Mouse (Mus musculus) telencephalon, adult 2 months (tissue): ENCODE results near the gene Lcp1.
"Not testable (repeated sequence)": the region's sequence is repeated elsewhere in the genome, so short reads cannot be mapped to it uniquely, and the experiment has no call there.

ENCODE experiments used
- DNase-seq: peaks from one replicate; pipeline ENCODE4 v3.0.0-alpha.2; 2011; ENCODE audit warnings: low read depth, low spot score

Gene Lcp1

GRCm38 (mm10) chr14:75130501-75131318, at the start of gene Lcp1, which contains the start of gene Lrrc63:
TSS of gene Lcp1 (plus strand) at chr14:75131101.
TSS of gene Lrrc63 (minus strand) at chr14:75130881.
- no peak for DNase-seq

- no peak for DNase-seq
These were observed 27.9 kb upstream of the Lcp1 start for GRCm38 (mm10) chr14:75102956-75103355.

GRCm38 (mm10) chr14:75121658-75122057, 9.2 kb upstream of the Lcp1 start:
- no peak for DNase-seq

DNA sequence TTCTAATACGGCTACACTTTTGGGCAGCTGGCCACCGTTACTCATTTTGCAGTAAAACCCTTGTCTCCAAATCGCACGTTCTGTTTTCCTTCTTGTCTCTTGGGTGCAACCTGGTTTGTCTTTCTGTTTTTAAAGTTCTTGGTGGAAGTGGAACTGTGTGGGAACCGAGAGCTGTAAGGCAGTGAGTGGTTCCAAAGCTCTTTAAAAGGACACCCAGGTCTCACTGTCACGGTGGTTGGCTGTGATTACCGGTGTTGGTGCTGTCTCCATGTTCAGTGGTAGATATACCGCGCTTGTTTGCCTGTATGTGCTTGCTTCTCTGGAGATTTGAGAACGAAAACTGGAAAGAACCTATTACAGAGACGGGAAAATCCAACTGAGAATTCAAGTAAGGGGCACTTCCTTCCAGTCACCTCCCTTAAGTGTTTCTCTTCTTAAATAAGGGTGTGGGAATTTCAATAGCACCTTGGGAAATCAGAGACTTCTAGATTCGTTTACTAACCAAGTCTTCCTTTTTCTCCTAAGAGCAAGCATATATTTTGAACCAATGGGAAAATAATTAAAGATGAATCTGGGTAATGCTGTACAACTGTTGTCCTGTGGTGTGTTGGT, 529 bp downstream of the Lcp1 start:
- DNase-seq: no peak

DNA sequence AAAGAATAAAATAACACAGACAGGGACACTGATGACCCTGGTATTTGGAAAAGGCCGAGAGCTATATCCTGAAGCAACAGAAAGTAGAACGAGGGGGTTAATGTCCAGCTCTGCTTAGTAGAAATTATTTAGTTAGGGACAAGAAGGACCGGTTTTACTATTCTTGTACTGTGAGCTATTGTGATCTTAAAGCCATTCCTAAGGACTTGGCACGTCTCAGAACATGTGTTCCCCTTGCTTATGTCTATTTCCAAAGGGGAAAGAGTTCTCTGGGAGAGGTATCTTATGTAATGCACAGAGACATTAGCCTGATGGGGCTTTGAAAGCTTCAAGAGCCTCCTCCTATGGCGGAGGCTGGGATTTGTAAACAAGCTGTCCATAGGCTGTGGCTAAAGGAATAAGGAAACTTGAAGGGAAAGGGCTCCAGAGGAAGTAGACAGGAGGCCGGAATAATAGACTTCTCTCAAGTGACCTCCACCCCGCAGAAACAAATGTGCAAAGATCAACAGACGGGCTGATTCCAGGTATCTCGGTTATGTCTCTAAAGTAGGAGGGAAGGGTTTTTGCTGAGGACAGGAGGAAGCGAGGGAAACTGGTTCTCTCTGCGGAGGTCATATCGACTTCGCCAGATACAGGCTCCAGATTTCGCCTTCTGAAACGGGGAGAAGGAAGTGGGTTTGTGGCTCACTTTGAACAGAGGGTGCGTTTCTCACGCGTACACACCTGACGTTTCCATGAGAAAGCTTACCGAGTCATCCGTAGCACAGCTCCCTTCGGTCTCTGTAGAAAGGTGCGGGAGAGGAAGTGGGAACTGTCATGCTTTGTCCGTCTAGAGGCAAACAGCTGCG, 5.4 kb downstream of the Lcp1 start:
- no peak for DNase-seq

GRCm38 (mm10) chr14:75138503-75138902, 7.6 kb downstream of the Lcp1 start:
- no peak for DNase-seq

DNA sequence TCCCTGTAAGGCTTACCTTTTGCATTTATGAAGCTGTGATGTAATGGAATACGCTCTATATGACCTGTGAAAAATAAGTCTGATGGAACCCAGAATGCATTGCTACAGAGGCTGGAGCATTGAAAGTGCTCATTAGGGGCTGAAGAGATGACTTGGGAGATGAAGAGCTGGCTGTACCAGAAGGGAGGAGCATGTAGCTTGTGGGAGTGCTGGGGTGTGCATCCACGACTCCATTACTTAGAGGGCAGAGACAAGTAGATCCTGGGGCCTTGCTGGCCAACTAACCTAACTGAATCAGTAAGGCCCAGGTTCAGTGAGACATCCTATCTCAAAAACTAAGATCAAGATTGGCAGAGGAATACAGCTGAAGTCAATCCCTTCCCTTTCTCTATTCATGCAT, 8.3 kb downstream of the Lcp1 start:
- no peak for DNase-seq

DNA sequence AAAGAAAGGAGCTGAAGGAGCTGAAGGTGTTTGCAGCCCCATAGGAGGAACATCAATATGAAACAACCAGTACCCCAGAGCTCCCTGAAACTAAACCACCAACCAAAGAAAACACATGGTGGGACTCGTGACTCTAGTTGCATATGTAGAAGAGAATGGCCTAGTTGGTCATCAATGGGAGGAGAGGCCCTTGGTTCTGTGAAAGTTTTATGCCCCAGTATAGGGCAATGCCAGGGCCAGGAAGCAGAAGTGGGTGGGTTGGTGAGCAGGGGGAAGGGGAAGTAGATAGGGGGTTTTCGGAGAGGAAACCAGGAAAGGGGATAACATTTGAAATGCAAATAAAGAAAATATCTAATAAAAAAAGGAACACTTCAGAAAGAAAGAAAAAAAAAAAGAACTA, 16.8 kb downstream of the Lcp1 start:
- not testable (repeated sequence) for DNase-seq

- DNase-seq: no peak
These were observed 17.3 kb downstream of the Lcp1 start for GRCm38 (mm10) chr14:75148229-75148628.

GRCm38 (mm10) chr14:75150653-75151052, 19.8 kb downstream of the Lcp1 start:
- no peak for DNase-seq

DNA sequence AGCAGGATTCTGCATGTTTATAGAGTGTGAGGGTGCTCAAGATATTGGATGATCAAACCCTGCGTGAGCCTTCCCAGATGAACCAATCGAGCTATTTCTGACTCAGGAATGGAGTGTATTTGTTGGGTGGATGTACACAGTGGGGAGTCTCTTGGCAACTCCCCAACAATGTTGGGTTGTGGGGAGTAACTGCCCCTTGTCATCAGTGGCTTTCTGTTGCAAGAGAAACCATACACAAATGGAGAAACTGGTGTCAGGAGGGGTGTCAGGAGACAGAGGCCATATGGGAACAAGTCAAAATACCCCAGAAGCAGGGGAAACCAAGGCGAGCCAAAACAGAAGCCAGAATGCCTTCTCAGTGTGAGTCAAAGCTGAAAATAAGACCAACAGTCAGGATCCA, 20.2 kb downstream of the Lcp1 start:
- no peak for DNase-seq

DNA sequence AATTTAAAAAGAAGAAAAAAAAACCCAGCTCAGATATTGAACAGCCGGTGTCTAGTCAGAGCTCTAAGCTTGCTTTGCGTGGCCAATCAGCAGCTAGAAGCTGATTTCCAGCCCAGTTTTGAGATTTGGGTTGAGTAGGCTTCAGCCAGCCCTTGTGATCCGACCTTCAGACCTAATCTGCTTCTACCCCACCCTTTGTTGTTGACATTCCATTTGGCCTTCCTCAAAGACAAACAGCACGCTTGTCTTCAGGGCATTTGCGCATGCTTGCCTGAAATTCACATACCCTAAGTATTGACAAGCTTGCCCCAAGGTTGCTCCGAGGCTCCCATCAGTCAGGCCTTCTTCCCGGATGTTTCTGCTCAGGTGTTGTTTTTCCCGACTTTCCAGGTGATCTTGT, 23.6 kb downstream of the Lcp1 start:
- no peak for DNase-seq

- DNase-seq: no peak
These were observed 28.5 kb downstream of the Lcp1 start for GRCm38 (mm10) chr14:75159375-75159774.

DNA sequence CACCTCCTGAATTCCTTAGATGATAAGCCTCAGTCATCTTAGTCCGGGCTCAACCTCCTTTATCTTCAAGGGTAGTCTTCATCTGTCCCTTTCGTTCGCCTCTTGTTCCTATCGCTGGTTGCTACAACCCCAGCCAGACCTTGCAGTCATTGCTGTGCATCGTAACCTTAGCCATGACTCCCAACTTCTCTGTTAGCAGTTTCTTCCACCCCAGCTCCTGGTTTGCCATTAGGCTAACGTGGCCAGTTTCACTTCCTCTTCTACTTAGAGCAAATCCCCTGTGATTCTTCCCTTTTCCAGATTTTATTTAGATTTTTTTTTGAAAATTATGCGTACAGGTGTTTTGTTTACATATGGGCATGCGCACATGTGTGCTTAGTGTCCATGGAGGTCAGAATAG, 33.0 kb downstream of the Lcp1 start:
- no peak for DNase-seq

GRCm38 (mm10) chr14:75164345-75164744, 33.4 kb downstream of the Lcp1 start:
- no peak for DNase-seq

DNA sequence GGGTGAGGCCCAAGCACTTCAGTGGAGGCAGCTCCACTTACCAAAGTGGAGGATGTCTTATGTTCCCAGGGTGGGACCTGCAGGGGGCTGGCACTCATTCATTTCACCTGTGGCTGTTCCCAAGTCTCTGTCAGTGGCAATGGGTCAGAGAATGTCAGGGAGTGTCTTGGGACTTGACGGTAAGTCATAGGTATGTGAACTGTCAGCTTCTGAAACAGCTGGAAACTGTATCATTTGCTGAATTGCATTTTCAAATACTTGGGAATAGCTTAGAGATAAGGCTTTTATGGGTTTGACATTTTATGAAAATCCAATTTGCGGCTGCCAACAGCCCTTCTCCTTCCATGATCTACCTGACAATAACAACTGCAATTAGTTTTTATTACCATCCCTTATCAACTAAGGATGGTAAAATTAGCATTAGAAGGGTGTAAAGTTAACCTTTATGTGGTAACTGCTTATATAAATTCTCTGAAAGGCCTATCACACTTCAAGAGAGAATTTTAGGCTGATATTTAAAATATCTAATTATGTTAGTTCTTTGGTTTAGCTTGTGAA, 34.8 kb downstream of the Lcp1 start:
- DNase-seq: no peak

DNA sequence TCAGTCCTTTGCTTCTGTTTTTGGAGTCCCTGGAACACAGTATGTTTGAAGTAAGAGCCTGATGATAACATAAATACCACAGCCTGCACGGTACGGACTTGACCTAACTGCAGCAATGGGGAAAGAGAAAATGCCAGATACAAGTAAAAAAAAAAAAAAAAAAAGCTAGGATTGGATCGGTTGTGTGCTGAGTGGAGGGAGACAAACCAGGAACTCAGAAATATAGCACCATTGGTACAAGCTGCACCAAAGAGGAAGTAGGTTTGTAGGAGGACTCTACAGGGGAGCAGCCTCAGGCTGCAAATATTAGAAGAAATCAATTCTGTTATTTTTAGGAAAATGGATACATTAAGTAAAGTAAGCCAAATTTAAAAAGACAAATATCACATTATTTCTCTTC, 37.6 kb downstream of the Lcp1 start:
- no peak for DNase-seq

DNA sequence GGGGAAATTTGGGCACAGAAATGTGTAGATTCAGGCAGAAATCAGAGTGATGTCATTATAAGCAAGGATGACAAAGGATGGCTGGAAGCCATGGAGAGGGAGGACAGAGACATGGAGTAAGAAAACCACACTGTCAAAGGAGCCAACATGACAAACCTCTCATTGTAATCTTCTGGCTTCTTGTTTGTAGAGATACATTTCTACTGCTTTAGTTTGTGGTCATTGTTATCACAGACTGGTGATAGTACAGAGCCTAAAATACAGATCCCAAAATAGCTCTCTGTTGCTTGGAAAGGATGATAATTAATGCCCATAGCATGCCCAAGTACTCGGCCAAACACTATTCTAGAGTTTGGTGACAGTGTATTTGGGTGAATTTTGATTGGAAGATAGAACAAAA, 39.6 kb downstream of the Lcp1 start:
- no peak for DNase-seq

DNA sequence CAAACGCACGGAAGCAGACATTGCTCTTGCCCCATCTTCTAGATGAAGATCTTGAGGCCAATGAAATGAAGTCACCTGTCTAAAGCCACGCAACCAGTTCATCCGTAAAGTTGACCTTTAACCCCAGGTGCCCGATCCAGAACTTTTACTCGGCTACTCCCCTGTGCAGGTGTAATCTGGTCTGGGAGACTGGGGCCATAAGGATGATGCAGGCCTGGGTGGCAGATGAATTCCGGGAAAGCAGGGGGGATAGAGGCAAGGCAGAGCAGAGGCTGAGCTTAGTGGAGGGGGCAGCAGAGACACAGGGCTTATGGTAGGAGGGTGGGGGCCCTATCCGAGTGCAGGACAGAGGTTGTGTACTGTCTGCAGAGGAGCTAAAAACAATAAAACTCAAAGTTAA, 43.4 kb downstream of the Lcp1 start:
- DNase-seq: no peak

GRCm38 (mm10) chr14:75174731-75175555, 44.0 kb downstream of the Lcp1 start:
- DNase-seq: no peak

DNA sequence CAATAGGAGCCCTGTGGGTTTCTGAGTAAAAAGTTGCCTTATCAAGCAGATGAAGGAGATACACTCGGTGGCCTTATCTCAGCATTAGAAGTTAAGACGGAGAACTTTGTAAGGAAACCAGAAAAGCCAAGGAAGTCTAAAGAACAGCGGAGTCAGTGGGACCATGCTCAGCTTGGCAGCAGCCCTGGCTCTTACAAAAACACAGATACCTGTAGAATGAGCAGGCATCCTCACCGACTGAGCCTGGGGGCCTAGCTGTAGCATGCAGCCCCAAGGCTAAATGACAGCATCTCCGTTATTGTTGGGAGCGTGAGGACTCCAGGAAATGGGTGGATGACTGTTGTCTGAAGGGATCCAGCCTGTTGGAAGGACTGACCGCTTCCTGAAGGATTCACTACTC, 44.9 kb downstream of the Lcp1 start:
- DNase-seq: no peak
